Mouse (Mus musculus): Measurements from ENCODE around the gene Plcl2. TPM values are rescaled to one million over a fixed set of nuclear protein-coding genes. Genes with fewer than 3 reads are reported as not detected.

Plcl2 gene
- polyA plus RNA-seq, 1 experiment from 2014 or later = 9.3 TPM

DNA sequence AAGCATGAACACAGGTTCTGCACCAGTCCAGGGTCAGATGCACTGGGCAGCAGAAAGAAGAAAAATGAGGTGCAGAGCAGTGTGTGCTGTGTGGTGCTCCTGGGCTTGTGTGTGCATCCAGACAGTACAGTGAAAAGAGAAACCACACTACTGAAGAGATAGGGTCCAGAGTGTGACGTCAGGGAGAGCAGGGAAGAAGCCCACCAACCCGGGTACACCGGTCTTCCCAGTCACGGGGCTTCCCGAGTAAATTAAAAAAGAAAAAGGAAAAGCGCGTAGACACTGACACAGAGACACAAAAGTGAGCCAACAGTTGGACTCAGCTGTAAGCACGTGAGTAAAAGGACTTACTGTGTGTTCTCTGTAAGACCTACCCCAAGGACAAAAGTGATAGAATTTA, 149.7 kb downstream of the Plcl2 start:
- no peak overlapping the region for H3K27ac ChIP-seq (replicated peaks)
- no peak overlapping the region for H3K4me2 ChIP-seq
- no peaks in the 10 kb centered on the region for H3K4me1 ChIP-seq
- H3K9ac ChIP-seq (replicated peaks) = no peak overlapping the region
- H3K36me3 ChIP-seq = 0 out of 2 replicates have a peak, but pooled peaks cover 3% of the 10 kb centered on the region
- no peaks in the 10 kb centered on the region for H3K9me3 ChIP-seq (replicated peaks)
- WGBS = 95% methylated on average over 8 of the region's 8 CpGs
- ATAC-seq (ENCODE audit: low FRiP score) = no peak
- no peak overlapping the region for H3K4me3 ChIP-seq (replicated peaks)
- H3K27me3 ChIP-seq (replicated peaks) = no peaks in the 10 kb centered on the region

DNA sequence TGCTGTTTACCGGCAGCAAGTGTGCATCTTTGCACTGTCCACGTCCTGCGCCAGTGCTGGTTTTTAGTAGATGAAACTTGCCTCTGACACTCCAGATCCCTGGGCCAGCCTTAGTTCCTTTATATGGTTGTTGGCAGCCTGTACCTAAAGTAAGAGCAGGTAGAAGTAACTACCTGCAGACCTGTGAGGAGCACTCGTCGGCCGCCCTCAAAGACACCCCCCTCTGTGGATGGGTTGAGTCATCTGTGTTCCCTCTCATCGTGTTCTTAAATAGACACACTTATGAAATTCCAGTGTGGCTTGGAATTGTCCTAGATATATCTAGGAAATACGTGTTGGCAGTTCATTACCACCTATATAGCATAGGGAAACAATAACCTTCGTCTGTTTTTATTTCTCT, 158.4 kb downstream of the Plcl2 start:
- Histone ChIP-seq H3K9me3 (replicated peaks) (no peaks in the 10 kb centered on the region), H3K4me2 (no peak overlapping the region), H3K27ac (replicated peaks) (no peak overlapping the region), H3K27me3 (replicated peaks) (no peaks in the 10 kb centered on the region), H3K36me3 (no peaks in the 10 kb centered on the region), H3K9ac (replicated peaks) (no peak overlapping the region), H3K4me3 (replicated peaks) (no peak overlapping the region), H3K4me1 (no peaks in the 10 kb centered on the region)
- 94% methylated on average over 9 of the region's 9 CpGs for WGBS
- ATAC-seq (ENCODE audit: low FRiP score) = no peak

DNA sequence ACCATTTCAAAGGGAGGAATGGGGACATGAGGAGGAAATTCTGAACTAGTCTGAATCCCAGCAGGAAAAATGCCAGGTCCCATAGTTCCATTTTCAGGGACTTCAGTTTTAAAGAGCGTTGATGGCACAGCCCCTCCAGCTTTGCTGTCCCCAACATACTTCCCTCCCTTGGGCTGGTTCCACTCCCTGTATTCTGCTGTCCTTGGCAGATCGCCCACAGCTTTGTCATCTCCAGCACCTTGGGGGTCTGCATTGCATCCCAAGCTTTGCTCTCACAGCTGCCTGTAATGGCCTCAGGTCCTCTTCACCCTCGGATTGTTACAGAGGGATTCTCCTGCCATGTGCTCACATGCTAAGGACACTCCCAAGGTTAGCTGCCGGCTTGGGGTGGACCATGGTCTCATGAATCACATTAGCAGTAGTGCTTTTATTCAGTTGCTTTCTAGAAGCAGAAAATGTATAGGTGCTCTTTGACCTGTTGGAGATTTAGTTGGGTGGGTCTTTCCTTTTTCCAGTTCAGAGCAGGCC, 159.5 kb downstream of the Plcl2 start:
- no peaks in the 10 kb centered on the region for H3K4me1 ChIP-seq
- H3K27me3 ChIP-seq (replicated peaks) = no peaks in the 10 kb centered on the region
- H3K4me3 ChIP-seq (replicated peaks) = no peak overlapping the region
- H3K36me3 ChIP-seq = no peaks in the 10 kb centered on the region
- H3K4me2 ChIP-seq = no peak overlapping the region
- WGBS = 66% methylated on average over 4 of the region's 4 CpGs
- no peak overlapping the region for H3K9ac ChIP-seq (replicated peaks)
- no peaks in the 10 kb centered on the region for H3K9me3 ChIP-seq (replicated peaks)
- H3K27ac ChIP-seq (replicated peaks) = no peak overlapping the region
- ATAC-seq (ENCODE audit: low FRiP score) = no peak

DNA sequence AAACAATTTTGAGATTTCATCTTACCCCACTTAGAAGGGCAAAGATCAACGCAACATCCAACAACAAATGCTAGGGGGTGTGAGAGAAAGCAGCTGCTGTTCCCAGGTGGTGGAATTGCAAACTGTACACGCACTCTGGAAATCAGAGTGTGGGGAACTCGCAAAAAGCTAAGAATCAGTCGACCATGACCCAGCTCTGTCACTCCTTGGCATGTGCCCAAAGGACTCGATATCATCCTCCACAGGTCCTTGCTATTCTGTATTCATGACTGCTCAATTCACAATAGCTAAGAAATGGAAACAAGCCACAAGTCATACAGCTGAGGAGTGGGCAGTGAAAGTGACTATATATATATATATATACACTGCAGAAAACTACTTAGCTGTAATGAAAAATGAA, 162.2 kb downstream of the Plcl2 start:
- ATAC-seq (ENCODE audit: low FRiP score) = no peak
- WGBS = 74% methylated on average over 5 of the region's 5 CpGs
- H3K9me3 ChIP-seq (replicated peaks) = no peaks in the 10 kb centered on the region

DNA sequence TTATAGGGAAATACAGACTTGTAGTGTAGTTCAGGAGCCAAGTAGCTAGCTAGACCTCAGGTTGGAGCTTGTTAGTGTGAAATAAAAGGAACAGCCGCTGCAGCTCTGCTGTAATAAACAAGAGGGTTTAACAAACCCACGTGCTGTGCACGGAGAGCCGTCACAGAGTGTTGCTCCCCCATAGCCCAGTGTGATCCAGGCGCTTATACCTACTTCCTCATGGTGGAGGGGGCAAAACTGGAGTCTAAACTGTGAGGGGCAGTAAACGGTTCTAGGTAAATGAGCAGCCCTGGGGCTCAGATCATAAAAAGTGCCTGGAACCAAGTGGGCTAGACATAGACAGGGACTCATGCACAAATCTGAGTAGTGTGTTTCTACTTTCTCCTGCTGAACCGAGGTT, 165.4 kb downstream of the Plcl2 start:
- 71% methylated on average over 7 of the region's 7 CpGs for WGBS
- no peaks in the 10 kb centered on the region for H3K36me3 ChIP-seq
- no peak overlapping the region for H3K27ac ChIP-seq (replicated peaks)
- no peak for ATAC-seq (ENCODE audit: low FRiP score)
- no peak overlapping the region for H3K9ac ChIP-seq (replicated peaks)
- peaks cover 13% of the 10 kb centered on the region for H3K4me1 ChIP-seq
- no peaks in the 10 kb centered on the region for H3K27me3 ChIP-seq (replicated peaks)
- H3K4me2 ChIP-seq = no peak overlapping the region
- no peak overlapping the region for H3K4me3 ChIP-seq (replicated peaks)
- no peaks in the 10 kb centered on the region for H3K9me3 ChIP-seq (replicated peaks)

More for the DNA sequence above, 162.2 kb downstream of the Plcl2 start:
- Histone ChIP-seq H3K27ac (replicated peaks) (no peak overlapping the region), H3K9ac (replicated peaks) (no peak overlapping the region), H3K4me3 (replicated peaks) (no peak overlapping the region), H3K27me3 (replicated peaks) (no peaks in the 10 kb centered on the region), H3K4me2 (no peak overlapping the region), H3K4me1 (no peaks in the 10 kb centered on the region), H3K36me3 (no peaks in the 10 kb centered on the region)

DNA sequence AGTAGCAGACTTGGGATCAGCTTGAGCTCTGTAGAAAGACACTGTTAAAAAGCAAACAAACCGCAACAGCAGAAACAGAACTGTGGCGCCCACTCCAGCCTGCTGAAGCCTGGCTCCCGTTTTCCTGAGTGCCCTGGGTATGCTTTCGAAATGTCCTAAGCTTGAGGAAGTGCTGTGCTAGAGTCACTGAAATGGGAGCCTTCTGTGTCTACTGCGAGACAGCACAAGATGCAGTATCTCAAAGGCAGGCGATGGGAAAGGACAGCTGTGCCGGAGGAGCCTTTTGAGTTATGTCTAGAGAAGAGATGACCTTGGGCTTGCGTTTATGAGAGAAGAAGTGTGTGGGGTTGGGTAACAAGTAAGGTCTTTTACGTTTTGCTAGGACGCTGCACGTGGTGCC, 166.0 kb downstream of the Plcl2 start:
- Histone ChIP-seq H3K4me3 (replicated peaks) (no peak overlapping the region), H3K36me3 (no peaks in the 10 kb centered on the region), H3K9ac (replicated peaks) (no peak overlapping the region), H3K4me1 (peaks cover 13% of the 10 kb centered on the region), H3K4me2 (no peak overlapping the region), H3K27ac (replicated peaks) (no peak overlapping the region), H3K27me3 (replicated peaks) (no peaks in the 10 kb centered on the region), H3K9me3 (replicated peaks) (no peaks in the 10 kb centered on the region)
- ATAC-seq (ENCODE audit: low FRiP score) = no peak
- 94% methylated on average over 11 of the region's 11 CpGs for WGBS

DNA sequence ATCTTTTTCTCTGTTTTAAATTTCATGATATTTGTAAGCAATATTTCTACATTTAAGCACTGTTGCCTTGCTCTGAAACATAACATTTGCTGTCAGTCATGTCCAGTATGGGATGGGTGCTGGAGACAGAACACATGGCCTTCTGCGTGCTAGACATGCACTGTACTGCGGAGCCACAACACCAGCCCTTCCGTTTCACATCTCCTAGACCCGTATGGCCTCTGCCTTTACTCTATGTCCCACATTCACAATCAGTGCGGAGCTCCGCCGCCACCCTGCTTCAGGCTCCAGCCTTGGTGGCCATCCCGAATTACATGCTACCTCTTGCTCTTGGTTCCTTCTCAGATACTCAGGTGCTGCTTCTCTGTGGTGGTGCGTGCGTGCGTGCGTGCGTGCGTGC, 168.1 kb downstream of the Plcl2 start:
- no peaks in the 10 kb centered on the region for H3K36me3 ChIP-seq
- no peak overlapping the region for H3K4me3 ChIP-seq (replicated peaks)
- 95% methylated on average over 14 of the region's 14 CpGs for WGBS
- H3K4me1 ChIP-seq = peaks cover 13% of the 10 kb centered on the region
- H3K4me2 ChIP-seq = no peak overlapping the region
- no peak overlapping the region for H3K27ac ChIP-seq (replicated peaks)
- no peaks in the 10 kb centered on the region for H3K9me3 ChIP-seq (replicated peaks)
- no peak for ATAC-seq (ENCODE audit: low FRiP score)
- no peak overlapping the region for H3K9ac ChIP-seq (replicated peaks)
- no peaks in the 10 kb centered on the region for H3K27me3 ChIP-seq (replicated peaks)

DNA sequence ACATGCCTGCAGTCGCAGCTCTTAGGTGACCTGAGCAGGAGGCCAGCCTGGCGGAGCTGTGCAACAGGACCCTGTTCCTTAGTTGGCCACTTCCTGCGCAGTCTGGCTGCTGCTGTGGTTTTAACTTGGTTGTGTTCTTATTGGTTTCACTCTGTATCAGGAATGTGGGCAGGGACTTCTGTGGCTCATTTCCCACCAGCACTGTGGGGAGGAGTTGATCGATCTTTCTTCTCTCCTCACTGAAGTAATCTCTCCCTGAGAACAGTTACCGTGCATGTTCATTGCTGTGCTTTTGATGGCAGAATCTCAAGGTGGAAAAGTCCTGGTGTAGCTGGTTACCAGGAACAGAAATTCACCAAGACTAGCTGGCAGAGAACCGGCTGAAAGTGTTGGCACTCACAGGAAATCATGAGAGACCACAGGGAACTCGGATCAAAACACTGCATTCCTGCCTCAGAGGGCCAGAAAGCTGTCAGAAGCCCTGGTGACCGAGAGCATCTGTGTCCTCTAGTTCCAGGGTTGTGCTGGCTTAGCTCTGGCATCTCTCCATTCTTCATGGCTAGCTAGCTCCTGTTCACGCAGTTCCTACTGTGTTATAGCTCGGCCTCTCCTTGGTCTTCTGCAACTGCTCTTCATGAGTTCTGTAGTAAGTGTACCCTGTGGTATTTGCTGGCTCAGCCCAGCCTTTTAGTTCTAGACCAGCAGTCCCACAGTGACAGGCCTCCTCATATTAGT, 168.9 kb downstream of the Plcl2 start:
- Histone ChIP-seq H3K9me3 (replicated peaks) (no peaks in the 10 kb centered on the region), H3K4me1 (peaks cover 13% of the 10 kb centered on the region), H3K4me2 (no peak overlapping the region), H3K9ac (replicated peaks) (no peak overlapping the region), H3K36me3 (no peaks in the 10 kb centered on the region), H3K27ac (replicated peaks) (peak overlapping the region; percentile 28; the same call in 1 of the 2 replicates), H3K4me3 (replicated peaks) (no peak overlapping the region), H3K27me3 (replicated peaks) (no peaks in the 10 kb centered on the region)
- no peak for ATAC-seq (ENCODE audit: low FRiP score)
- 61% methylated on average over 10 of the region's 10 CpGs for WGBS

DNA sequence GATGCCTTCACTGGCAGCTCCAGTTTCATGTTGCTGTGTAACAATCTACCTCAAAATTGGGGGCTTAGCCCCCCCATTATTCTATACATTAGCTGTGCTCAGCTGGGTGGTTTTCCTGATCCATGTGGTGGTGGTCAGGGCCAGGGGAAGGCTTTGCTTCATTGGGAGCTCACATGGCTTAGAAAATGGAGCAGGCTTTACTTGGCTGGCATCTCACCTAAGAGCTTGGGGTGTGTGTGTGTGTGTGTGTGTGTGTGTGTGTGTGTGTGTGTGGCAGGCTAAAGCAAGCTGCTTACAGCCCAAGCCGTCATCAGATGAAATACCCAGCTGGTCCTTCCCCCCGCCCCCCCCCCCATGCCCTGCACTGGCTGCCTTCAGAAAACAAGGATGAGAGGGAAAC, 169.5 kb downstream of the Plcl2 start:
- ATAC-seq (ENCODE audit: low FRiP score) = no peak; the same call in 1 of the 2 replicates
- Histone ChIP-seq H3K4me1 (peaks cover 13% of the 10 kb centered on the region), H3K4me3 (replicated peaks) (no peak overlapping the region), H3K4me2 (no peak overlapping the region), H3K9ac (replicated peaks) (no peak overlapping the region), H3K27me3 (replicated peaks) (no peaks in the 10 kb centered on the region), H3K9me3 (replicated peaks) (no peaks in the 10 kb centered on the region), H3K27ac (replicated peaks) (no peak overlapping the region), H3K36me3 (no peaks in the 10 kb centered on the region)
- WGBS = 36% methylated on average over 2 of the region's 2 CpGs

DNA sequence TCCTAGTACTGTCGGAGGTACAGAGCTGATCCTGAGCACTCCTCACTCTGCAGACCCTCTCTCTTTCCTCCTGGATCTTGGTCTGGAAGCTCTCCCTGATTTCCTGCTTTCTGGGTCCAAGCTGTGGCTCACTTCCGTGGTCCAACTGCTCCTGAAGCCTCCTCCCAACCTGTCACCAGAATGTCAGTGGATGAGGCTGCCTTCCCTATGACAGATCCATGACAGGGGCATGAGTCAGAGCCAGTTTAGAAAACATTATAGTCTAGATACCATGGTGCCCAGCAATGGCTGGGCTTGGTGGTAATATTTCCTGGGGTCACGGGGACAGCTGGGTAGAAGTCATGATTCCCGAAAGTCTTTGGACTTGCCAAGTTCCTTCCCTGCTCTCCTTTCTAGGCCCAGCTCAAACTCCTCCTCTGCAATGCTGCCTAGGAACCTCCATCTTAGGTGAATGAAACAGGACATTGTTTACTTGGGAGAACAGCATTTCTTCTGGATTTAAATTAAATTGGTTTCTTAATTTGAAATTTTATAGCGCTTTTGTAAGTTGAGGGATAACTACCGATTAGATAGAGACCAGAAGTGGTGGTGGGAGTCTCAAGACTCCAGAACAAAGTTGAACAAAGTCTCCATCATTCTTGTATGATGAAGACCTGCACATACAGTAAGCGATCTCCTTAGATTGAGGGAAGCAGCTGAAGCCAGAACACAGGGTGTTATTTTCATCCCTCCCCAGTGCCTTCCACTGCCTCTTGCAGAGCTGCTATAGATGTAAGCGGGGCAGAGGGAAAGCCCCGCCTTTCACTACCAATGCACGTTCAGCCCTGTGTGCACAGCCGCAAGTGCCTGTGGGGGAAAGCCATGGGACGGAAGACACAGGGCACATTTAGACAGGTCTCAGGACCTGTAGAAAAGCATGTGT, 170.7 kb downstream of the Plcl2 start:
- no peak overlapping the region for H3K9ac ChIP-seq (replicated peaks)
- H3K9me3 ChIP-seq (replicated peaks) = no peaks in the 10 kb centered on the region
- no peak overlapping the region for H3K4me2 ChIP-seq
- WGBS = 92% methylated on average over 12 of the region's 12 CpGs
- no peak overlapping the region for H3K4me3 ChIP-seq (replicated peaks)
- H3K36me3 ChIP-seq = no peaks in the 10 kb centered on the region
- H3K4me1 ChIP-seq = peaks cover 13% of the 10 kb centered on the region
- ATAC-seq (ENCODE audit: low FRiP score) = no peak
- H3K27me3 ChIP-seq (replicated peaks) = no peaks in the 10 kb centered on the region
- no peak overlapping the region for H3K27ac ChIP-seq (replicated peaks)

DNA sequence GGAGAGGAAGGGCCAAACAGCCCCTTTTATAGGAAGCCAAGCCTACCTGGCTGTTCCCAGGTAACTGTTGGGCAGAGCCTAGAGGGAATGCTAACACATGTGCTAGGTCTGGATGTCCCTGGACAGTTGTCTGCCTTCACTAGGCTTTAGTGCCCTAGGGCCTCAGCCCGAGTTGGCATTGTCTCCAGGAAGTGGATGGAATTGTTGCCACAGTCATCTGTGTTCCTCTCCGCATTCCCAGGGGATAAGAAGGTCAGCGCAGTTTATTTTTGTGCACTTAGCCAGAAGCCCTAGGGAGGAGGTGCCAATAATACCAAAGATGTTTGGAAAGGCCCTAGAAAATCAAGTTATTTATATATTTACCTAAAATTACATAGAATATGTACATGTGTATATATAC, 173.5 kb downstream of the Plcl2 start:
- Histone ChIP-seq H3K4me2 (no peak overlapping the region), H3K36me3 (0 out of 2 replicates have a peak, but pooled peaks cover 1% of the 10 kb centered on the region), H3K4me3 (replicated peaks) (no peak overlapping the region), H3K9ac (replicated peaks) (no peak overlapping the region), H3K9me3 (replicated peaks) (no peaks in the 10 kb centered on the region), H3K27ac (replicated peaks) (no peak overlapping the region), H3K4me1 (peaks cover 10% of the 10 kb centered on the region), H3K27me3 (replicated peaks) (no peaks in the 10 kb centered on the region)
- ATAC-seq (ENCODE audit: low FRiP score) = no peak
- 68% methylated on average over 3 of the region's 3 CpGs for WGBS
